Mouse (Mus musculus) liver, adult 2 months (tissue): ENCODE measurements at regions not wholly inside any gene's neighbourhood (a gene's known extent, or its start where the extent isn't known, plus 50 kb on each side); places are given as distances from the start of the nearest gene placed in this dataset.

Source experiments
- DNase-seq: peaks from one replicate; pipeline ENCODE4 v3.0.0-alpha.2; 2011; ENCODE audit warnings: low read depth, low spot score; ENCODE audit errors: extremely low read depth
- H3K27ac ChIP-seq: fragments of 200-500 bp; replicated peaks from 2 replicates; pipeline ENCODE4 v1.5.1; 2012; ENCODE audit warnings: low read depth, mild to moderate bottlenecking, control low read depth, inconsistent platforms, low read length; ENCODE audit not compliant: insufficient read depth
- H3K27me3 ChIP-seq: fragments of 200-500 bp; 2 replicates; pipeline ENCODE4 v1.6.1; 2012; ENCODE audit warnings: mild to moderate bottlenecking, moderate library complexity, low read length, inconsistent platforms; ENCODE audit not compliant: control insufficient read depth, insufficient read depth
- H3K36me3 ChIP-seq: fragments of 200-500 bp; 2 replicates; pipeline ENCODE4 v1.6.1; 2012; ENCODE audit warnings: low read length, inconsistent platforms; ENCODE audit not compliant: control insufficient read depth, insufficient read depth
- H3K4me1 ChIP-seq: fragments of 200-500 bp; 2 replicates; pipeline ENCODE4 v1.6.1; 2011; ENCODE audit warnings: low read length; ENCODE audit not compliant: control insufficient read depth, insufficient read depth
- H3K4me3 ChIP-seq: fragments of 200-500 bp; 2 replicates; pipeline ENCODE4 v1.5.1; 2011; ENCODE audit warnings: low read depth, mild to moderate bottlenecking, control low read depth, low read length, moderate library complexity; ENCODE audit not compliant: insufficient read depth
- H3K79me2 ChIP-seq: fragments of 200-500 bp; 2 replicates; pipeline ENCODE4 v1.6.1; 2012; ENCODE audit warnings: inconsistent platforms, mild to moderate bottlenecking, low read length, moderate library complexity; ENCODE audit not compliant: control insufficient read depth, insufficient read depth
- H3K9ac ChIP-seq: fragments of 200-500 bp; 2 replicates; pipeline ENCODE4 v1.6.1; 2012; ENCODE audit warnings: low read depth, mild to moderate bottlenecking, control low read depth, inconsistent platforms, low read length
- CTCF ChIP-seq: fragments of 200-500 bp; IDR thresholded peaks from 2 replicates; pipeline ENCODE4 v1.5.1; 2011; ENCODE audit warnings: low read depth, low read length, control low read depth
- POLR2A ChIP-seq: fragments of 200-500 bp; IDR thresholded peaks from 2 replicates; pipeline ENCODE4 v1.6.1; 2011; ENCODE audit warnings: low read length, control low read depth; ENCODE audit not compliant: insufficient read depth; ENCODE audit errors: extremely low read depth
- WGBS: fragments of 180-500 bp; shearing (Covaris S2); methylation state at CpG from one replicate; pipeline ENCODE4 v1.1.7; 2018; 5-methylcytosine and 5-hydroxymethylcytosine counted together

- no peak overlapping the region for H3K4me3 ChIP-seq
- 93% methylated on average over 3 of the region's 3 CpGs for WGBS
- DNase-seq, result no peak
- no peaks in the 10 kb centered on the region for H3K36me3 ChIP-seq
- H3K27me3 ChIP-seq, result no peaks in the 10 kb centered on the region
- H3K27ac ChIP-seq, result no peak overlapping the region
- no peaks in the 10 kb centered on the region for H3K4me1 ChIP-seq
- no peak overlapping the region for H3K9ac ChIP-seq
- no peak for TF ChIP-seq CTCF
- TF ChIP-seq POLR2A, result no peak
- H3K79me2 ChIP-seq, result no peaks in the 10 kb centered on the region
These were observed 182.4 kb downstream of the Tpra1 start for GRCm38 (mm10) chr6:89084437-89084836.

GRCm38 (mm10) chr6:89085151-89085550 is 183.1 kb downstream of the Tpra1 start:
- Histone ChIP-seq H3K27ac (no peak overlapping the region), H3K4me3 (no peak overlapping the region), H3K27me3 (no peaks in the 10 kb centered on the region), H3K36me3 (no peaks in the 10 kb centered on the region), H3K4me1 (no peaks in the 10 kb centered on the region), H3K79me2 (no peaks in the 10 kb centered on the region), H3K9ac (no peak overlapping the region)
- TF ChIP-seq POLR2A (no peak), CTCF (no peak)
- no peak for DNase-seq
- 87% methylated on average over 6 of the region's 6 CpGs for WGBS

GRCm38 (mm10) chr6:89087620-89088019 is 185.6 kb downstream of the Tpra1 start:
- 60% methylated on average over 4 of the region's 4 CpGs for WGBS
- TF ChIP-seq POLR2A (no peak), CTCF (no peak)

DNA sequence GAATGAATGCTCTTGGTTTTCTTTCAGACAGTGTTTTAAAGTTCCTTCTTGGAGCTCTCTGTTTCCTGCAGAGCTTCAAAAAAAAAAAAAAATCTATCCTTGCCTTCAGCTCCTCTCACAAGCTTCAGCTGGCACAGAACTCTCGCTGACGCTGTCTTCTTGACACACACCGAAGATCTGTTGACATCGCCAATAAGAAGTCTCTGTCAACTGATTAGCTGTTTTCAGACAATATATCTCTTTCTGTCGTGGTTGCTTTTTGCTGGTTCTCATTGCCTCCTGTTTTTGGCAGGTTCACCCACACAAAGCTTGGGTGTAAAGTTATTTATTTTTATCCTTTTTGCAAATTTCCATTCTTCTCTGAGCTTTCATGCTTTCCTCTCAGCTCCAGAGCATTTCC is 188.0 kb downstream of the Tpra1 start:
- 94% methylated on average over 5 of the region's 5 CpGs for WGBS
- H3K9ac ChIP-seq, result no peak overlapping the region
- no peaks in the 10 kb centered on the region for H3K79me2 ChIP-seq
- no peak for DNase-seq
- TF ChIP-seq CTCF (no peak), POLR2A (no peak)
- no peaks in the 10 kb centered on the region for H3K36me3 ChIP-seq
- H3K4me3 ChIP-seq, result no peak overlapping the region
- no peak overlapping the region for H3K27ac ChIP-seq
- H3K27me3 ChIP-seq, result no peaks in the 10 kb centered on the region
- H3K4me1 ChIP-seq, result no peaks in the 10 kb centered on the region

More at GRCm38 (mm10) chr6:89087620-89088019, 185.6 kb downstream of the Tpra1 start:
- Histone ChIP-seq H3K4me3 (no peak overlapping the region), H3K36me3 (no peaks in the 10 kb centered on the region), H3K27me3 (no peaks in the 10 kb centered on the region), H3K27ac (no peak overlapping the region), H3K4me1 (no peaks in the 10 kb centered on the region), H3K9ac (no peak overlapping the region), H3K79me2 (no peaks in the 10 kb centered on the region)
- no peak for DNase-seq

DNA sequence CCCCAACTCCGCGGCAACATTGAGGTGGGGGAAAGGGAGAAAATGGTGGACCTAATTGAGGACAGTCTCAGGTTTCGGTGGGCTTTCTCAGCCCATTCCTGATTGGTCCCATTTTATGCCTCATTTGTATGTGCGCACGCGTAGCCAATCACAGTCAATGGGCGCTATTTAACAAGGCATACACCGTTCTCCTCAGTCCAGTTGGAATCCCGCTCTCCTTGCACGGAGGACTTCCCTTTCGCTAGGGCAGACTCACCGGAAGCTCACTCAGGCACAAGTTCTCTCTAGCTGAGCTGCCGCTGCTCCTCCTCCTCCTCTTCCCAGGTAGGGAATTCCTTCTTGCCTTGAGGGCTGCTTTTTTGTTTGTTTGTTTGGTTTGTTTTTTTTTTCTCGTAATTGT is 193.9 kb downstream of the Tpra1 start:
- no peak overlapping the region for H3K4me3 ChIP-seq
- TF ChIP-seq CTCF (no peak), POLR2A (no peak)
- no peak overlapping the region for H3K27ac ChIP-seq
- 93% methylated on average over 14 of the region's 14 CpGs for WGBS
- no peak for DNase-seq
- no peaks in the 10 kb centered on the region for H3K36me3 ChIP-seq
- H3K9ac ChIP-seq, result no peak overlapping the region
- no peaks in the 10 kb centered on the region for H3K79me2 ChIP-seq
- no peaks in the 10 kb centered on the region for H3K4me1 ChIP-seq
- no peaks in the 10 kb centered on the region for H3K27me3 ChIP-seq

DNA sequence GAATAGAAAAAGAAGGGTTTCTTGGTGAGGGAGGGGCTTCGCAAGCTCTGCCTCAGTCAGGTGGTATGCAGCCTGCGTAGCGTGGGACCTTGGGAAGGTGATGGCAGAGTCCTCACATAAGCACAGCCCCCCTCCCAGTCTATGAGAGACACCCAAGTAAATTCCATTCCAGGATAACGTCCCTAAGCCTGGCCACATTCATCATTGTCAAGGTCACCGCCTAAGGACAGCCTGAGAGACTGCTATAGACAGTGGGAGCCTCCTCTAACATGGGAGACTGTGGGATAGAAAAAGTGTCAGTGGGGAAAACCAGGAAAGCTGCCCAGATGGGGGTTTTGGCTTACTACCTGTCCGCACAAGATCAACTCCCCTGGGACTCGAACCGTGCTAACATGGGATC is 195.5 kb downstream of the Tpra1 start:
- TF ChIP-seq POLR2A (no peak), CTCF (no peak)
- Histone ChIP-seq H3K27ac (no peak overlapping the region), H3K36me3 (no peaks in the 10 kb centered on the region), H3K4me1 (no peaks in the 10 kb centered on the region), H3K79me2 (no peaks in the 10 kb centered on the region), H3K4me3 (no peak overlapping the region), H3K9ac (no peak overlapping the region), H3K27me3 (no peaks in the 10 kb centered on the region)
- WGBS, result 82% methylated on average over 8 of the region's 8 CpGs
- DNase-seq, result no peak
